Mouse (Mus musculus): ENCODE results near the gene H13. TPM values are rescaled to one million over a fixed set of nuclear protein-coding genes. Genes with fewer than 3 reads are reported as not detected.

Gene H13
- 26.2 and 27.6 TPM in 2 replicates for polyA plus RNA-seq (2012; rRNA removed)

DNA sequence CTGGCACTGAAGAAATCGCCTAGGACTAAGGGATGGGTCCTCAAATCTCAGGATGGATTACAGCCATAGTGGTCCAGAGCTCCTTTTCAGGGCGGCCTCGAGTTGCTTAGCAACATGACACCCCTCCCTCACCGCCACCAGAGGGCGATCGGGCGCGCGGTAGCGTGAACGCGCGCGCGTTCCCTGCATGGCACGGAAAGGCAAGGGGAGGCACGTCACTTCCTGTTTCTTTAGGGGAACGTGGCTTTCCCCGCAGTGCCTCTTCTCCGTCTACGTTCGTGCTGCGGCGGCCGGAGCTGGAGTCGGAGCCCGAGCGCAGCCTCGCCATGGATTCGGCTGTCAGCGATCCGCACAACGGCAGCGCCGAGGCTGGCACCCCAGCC, at the start of gene H13:
Gene H13, plus strand, starts transcription at position 206 of the 383 bp plus-strand sequence.

DNA sequence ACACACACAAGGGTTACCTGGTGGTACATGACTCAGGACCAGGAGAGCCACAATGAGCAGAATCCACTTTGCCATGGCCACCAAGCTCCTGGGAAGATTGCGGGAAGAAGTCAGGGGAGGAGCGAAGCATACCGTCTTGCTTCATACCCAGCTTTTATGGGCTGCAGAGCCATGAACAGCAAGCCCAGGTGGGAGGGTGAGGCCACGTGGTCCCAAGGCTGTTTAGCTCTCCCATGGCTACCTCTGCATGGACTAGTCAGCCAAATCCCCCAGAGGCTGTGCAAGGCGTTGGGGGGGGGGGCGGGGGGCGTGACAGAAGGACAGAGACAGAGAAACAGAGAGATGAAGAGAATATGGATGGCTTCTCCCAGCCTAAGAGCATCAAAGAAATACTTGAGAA, 46.3 kb upstream of the H13 start, which contains the start of gene Defb25:
Gene Defb25, minus strand, starts transcription at position 101 of the 400 bp plus-strand sequence.

DNA sequence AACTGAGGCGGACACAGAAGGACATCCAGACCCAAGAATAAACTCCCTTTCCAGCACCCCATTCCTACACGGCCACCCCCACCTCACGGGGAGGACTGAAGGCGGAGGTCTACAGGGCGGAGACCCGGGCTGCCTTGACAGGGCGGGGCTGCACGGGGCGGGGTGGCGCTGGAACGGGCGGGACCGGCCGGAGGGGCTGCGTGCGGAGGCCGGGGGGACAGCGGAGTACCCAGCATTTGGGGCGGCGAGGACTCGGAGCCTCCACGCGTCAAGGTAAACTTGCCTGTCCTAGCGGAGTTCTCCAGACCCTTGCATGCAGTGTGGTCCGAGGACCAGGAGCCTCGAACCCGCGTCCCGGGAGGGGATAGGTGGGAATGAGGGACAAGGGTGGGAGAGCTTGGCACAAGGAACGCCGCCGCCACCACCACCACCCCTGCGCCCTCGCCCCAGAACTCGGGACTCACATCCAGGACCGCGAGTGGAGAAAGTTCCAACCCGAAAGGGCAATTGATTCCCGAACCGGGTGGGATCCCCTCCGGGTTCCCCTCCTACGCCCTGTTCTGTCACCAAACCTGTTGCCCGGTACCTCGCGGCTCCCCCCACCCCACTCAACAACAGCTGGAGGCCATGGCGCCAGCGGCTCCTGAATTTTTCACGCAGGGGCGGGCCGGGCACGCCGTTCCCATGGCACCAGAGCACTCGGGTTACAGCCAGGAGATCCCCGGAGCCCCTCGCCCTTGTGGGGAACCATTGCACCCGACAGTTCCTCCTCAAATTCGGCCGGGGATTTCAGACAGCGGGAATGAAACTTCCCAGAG, 42.3 kb upstream of the H13 start, which contains the start of gene Rem1:
Gene Rem1, plus strand, starts transcription at position 178 of the 818 bp plus-strand sequence.

DNA sequence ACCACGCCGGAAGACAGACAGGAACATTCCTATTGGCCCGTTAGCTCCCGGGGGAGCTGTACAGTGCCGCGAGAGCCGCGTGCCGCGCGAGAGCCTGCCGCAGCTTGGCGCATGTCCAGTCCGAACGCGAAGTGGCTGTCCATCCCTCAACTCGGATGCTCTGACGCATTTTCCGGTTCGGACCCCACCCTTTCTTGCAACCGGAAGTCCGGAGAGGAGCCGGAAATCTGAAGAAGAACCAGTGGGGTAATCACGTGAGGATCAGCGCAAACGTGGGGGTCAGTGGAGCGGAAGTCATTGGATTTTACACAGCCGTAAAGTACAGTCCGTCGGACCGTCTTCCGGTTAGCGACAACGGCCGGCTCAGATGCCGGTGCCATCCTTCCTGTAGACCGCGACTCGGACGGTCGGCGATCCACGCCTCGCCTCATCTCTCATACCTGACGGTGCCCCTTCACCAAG, 17.6 kb downstream of the H13 start, which contains the start of gene Mcts2:
Gene Mcts2, plus strand, starts transcription at position 230 of the 462 bp plus-strand sequence.

DNA sequence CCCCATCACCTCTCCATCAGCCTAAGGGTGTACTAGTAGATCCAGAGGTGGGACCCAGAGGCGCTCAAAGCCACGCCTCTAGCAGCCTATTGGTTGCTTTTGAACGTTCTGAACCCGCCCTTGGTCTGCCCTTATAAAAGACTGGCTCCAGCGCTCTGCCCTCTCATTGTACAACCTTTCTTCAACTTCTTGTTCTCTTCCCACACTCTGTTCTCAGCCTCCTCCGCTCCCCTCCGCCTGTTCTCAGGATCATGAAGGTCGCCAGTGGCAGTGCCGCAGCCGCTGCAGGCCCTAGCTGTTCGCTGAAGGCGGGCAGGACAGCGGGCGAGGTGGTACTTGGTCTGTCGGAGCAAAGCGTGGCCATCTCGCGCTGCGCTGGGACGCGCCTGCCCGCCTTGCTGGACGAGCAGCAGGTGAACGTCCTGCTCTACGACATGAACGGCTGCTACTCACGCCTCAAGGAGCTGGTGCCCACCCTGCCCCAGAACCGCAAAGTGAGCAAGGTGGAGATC, 66.9 kb downstream of the H13 start, which contains the start of gene Id1:
Gene Id1, plus strand, starts transcription at position 162 of the 512 bp plus-strand sequence.

DNA sequence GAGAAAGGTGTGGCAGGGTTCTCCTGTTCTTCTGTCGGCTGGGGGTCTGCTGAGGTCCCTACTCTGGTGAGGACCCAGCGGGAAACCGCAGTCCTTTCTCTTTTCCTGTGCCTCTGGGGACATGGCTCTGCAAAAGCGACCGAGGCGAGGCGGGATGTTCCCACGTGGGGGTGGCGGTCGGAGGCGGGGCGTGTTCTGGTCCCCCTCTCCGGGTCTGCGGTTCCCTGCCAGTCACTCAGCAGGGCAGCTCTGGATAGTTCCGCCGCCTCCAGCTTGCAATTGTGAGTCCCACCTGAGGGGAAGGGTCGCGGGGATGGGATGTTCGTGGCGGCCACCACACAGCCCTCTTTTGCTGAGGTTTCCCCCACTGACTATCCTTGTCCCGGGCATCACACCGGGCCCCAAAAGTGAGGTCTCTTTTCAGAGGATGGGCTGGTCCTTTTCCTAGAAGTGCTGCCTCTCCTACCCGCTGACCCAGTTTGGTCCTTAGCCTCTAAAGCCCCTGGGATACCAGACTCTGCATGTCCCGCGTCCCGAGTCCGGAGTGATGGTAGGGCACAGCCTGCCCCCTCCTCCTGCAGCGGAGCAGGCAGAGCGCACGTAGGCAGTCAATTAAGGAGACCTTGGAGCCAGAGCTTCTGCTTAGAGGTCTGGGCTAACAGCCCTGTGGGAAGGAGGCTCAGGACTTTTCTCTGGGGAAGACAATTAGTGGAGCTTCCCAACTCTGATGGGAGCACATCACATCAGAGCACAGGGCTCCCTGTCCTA, 84.9 kb downstream of the H13 start, which contains the start of gene Cox4i2:
Gene Cox4i2, plus strand, starts transcription at position 230 of the 768 bp plus-strand sequence.

Other genes with a start within 250 kb of the H13 start
- gene Defb23, start 204.8 kb upstream of the H13 start, polyA plus RNA-seq (2012; rRNA removed), result not detected in 2 replicates
- gene Defb20, start 192.4 kb upstream of the H13 start, polyA plus RNA-seq (2012; rRNA removed), result not detected in 2 replicates
- gene Defb22, start 179.3 kb upstream of the H13 start, polyA plus RNA-seq (2012; rRNA removed), result not detected in 2 replicates
- not detected in 2 replicates for gene Defb26, start 157.8 kb upstream of the H13 start, polyA plus RNA-seq (2012; rRNA removed)
- gene Defb28, start 151.2 kb upstream of the H13 start, polyA plus RNA-seq (2012; rRNA removed), result not detected in 2 replicates
- gene Defb29, start 129.4 kb upstream of the H13 start, polyA plus RNA-seq (2012; rRNA removed), result not detected in 2 replicates
- gene Gm17416, start 100.1 kb upstream of the H13 start, polyA plus RNA-seq (2012; rRNA removed), result not detected in 2 replicates
- not detected in 2 replicates for gene Defb21, start 96.7 kb upstream of the H13 start, polyA plus RNA-seq (2012; rRNA removed)
- not detected in 2 replicates for gene Defb19, start 89.1 kb upstream of the H13 start, polyA plus RNA-seq (2012; rRNA removed)
- gene Defb45, start 70.1 kb upstream of the H13 start, polyA plus RNA-seq (2012; rRNA removed), result not detected in 2 replicates
- not detected in 2 replicates for gene Defb36, start 65.1 kb upstream of the H13 start, polyA plus RNA-seq (2012; rRNA removed)
- gene Defb25, start 46.4 kb upstream of the H13 start, polyA plus RNA-seq (2012; rRNA removed), result 0.24 TPM in 1 of 2 replicates, not detected in the other
- 0.46 and 0.52 TPM in 2 replicates for gene Rem1, start 42.5 kb upstream of the H13 start, polyA plus RNA-seq (2012; rRNA removed)
- 10.0 and 11.0 TPM in 2 replicates for gene Mcts2, start 17.6 kb downstream of the H13 start, polyA plus RNA-seq (2012; rRNA removed)
- gene Id1, start 66.8 kb downstream of the H13 start, polyA plus RNA-seq (2012; rRNA removed), result 41.7 and 43.3 TPM in 2 replicates
- 0.58 and 0.84 TPM in 2 replicates for gene Cox4i2, start 84.7 kb downstream of the H13 start, polyA plus RNA-seq (2012; rRNA removed)
- 55.5 and 69.0 TPM in 2 replicates for gene Bcl2l1, start 162.3 kb downstream of the H13 start, polyA plus RNA-seq (2012; rRNA removed)
- 51.8 and 53.6 TPM in 2 replicates for gene Tpx2, start 178.5 kb downstream of the H13 start, polyA plus RNA-seq (2012; rRNA removed)
- 0.05 TPM in 1 of 2 replicates, not detected in the other for gene Mylk2, start 241.9 kb downstream of the H13 start, polyA plus RNA-seq (2012; rRNA removed)

Measured in liver, embryonic 14 days (tissue).